Mouse (Mus musculus) gastrocnemius, adult 2 months (tissue): ENCODE data around the gene Fbxo39. TPM values are rescaled to one million over a fixed set of nuclear protein-coding genes. Genes with fewer than 3 reads are reported as not detected.

ENCODE experiments used
- DNase-seq: peaks from one replicate; pipeline ENCODE4 v3.0.0; 2022
- H3K27ac ChIP-seq: fragments of 200-600 bp; 2 replicates; pipeline ENCODE4 v1.8.1; 2022; ENCODE audit warnings: mild to moderate bottlenecking
- H3K4me3 ChIP-seq: fragments of 200-600 bp; 2 replicates; pipeline ENCODE4 v1.8.1; 2022; ENCODE audit warnings: mild to moderate bottlenecking, moderate library complexity
- CTCF ChIP-seq: fragments of 200-600 bp; IDR thresholded peaks from 2 replicates; pipeline ENCODE4 v1.8.1; 2022; ENCODE audit warnings: antibody characterized with exemption, mild to moderate bottlenecking, moderate library complexity
- intact Hi-C: fragments of 180-260 bp; cut with DNase I; formaldehyde crosslinking; loops from one replicate; pipeline ENCODE4 v1.15.1; 2025
- long read RNA-seq, 2 experiments: library from polyadenylated mRNA; stranded (forward); transcript quantifications; one replicate each; pipeline ENCODE4 v2.0.0; 2021
- total RNA-seq, 2 experiments: library from RNA; stranded (reverse); gene quantifications; 2 replicates each; pipeline ENCODE4 v1.2.3; 2021

Fbxo39 gene
- total RNA-seq = not detected
- long read RNA-seq, experiment 1 = 0 reads
- long read RNA-seq, experiment 2, partial matches to known transcripts = 0 of 1 reads
- long read RNA-seq, experiment 2, other reads (novel, unspliced or antisense) = 1 of 1 reads

DNA sequence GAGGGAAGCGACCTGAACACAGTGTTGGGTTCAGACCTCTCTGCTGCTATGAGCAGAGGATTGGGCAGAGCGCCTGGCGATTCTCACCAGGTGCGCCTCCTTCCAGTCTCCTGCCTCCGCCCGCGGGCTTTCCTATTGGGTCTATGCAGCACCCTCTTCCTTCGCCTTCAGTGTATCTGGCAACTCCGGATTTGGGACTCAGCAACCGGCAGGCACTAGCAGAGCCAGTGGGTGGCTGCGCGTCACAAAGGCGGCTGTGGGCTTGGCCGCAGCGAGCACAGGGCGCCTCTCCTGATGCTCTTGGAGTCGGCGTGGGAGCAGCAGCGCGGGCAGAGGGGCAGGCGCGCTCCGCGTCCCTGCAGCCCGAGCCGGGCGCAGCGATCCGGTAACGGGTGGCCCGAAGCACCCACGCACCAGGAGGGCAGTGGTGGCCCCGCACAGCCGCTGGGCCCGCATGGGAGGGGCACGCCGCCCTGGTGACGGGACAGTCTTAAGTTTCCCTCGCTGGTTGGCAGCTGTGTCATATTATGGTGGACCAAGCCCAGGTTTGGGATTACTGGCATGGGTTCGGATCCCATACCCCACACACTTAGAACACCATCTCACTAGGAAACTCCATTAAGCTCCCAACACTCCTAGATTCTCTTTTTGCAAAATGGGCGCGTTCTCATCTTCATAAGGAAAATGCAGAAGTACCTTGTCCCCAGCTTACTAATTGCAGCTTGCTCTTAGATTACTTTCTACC lies at the start of gene Fbxo39:
Gene Fbxo39 (plus strand): TSS at position 294 of the 745 bp plus-strand sequence.
- no peak for TF ChIP-seq CTCF
- Histone ChIP-seq H3K27ac (no peak within 1 kb of the TSS), H3K4me3 (peak within 1 kb of the TSS; percentile 51)
- intact Hi-C loops = no loop called here
- no peak for DNase-seq

DNA sequence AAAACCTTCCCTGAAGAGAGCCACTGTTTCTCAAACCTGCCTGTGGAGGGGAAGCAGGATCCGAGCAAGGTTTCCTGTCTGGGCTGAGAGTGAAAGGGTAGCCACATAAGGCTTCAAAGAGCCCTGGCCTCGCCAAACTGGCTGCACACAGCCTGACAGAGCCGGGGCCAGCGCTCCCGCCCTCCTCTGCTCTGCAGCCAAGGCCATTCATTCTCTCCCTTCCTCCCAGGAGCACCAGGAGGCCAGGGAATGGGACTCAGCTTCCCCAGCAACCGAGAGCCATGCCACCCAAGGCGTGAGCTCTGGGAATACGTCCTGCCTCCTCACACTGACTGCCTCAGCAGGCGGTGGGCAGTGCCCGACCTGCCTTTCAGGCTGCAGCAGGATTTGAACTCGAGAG lies 48.8 kb upstream of the Fbxo39 start:
- no peak overlapping the region for H3K27ac ChIP-seq
- no peak for TF ChIP-seq CTCF
- intact Hi-C loops = no loop called here
- DNase-seq = peak; percentile 31
- H3K4me3 ChIP-seq = peak overlapping the region; percentile 29

DNA sequence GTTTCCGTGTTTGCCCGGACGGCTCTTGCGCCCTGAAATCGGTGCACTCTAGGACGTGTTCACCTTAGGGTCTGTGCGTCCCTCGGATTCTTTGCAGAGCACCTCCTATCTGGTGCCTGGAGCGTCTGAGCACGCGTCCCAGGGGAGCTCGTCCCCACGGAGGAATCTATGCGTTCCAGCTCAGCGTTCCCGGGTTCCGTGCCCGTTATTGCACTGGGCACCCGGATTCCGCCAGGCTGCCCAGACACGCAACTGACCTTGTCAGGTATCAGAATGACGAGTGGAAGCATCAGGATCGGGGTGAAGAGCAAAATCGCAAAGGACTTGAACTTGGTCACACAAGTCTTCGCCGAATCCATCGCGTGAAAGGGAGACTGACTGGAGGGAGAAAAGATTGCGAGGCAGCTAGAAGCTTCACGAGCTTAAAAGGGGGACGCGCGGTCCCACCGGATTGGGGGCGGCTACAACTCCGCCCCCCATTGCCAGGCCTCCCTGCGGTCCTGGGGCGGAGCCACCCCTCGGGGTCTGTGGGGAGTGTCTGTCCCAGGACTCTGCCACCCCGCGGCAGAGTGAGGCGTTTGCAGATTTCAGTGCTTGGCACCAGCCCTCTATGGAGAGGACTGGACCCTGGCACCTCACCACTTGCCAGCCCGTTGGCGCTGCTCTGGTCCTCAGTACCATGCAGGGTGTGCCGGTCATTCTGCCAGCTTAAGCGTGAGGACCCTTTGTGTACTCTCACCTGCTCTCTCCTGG lies 47.9 kb upstream of the Fbxo39 start:
- peak; percentile 56 for TF ChIP-seq CTCF
- intact Hi-C loops = loop anchor here (2.0 kb wide), 1 partner anchor 42 kb away; no protein-coding TSS in a partner anchor
- H3K4me3 ChIP-seq = peak overlapping the region; percentile 73
- H3K27ac ChIP-seq = no peak overlapping the region
- DNase-seq = peak; percentile 68

DNA sequence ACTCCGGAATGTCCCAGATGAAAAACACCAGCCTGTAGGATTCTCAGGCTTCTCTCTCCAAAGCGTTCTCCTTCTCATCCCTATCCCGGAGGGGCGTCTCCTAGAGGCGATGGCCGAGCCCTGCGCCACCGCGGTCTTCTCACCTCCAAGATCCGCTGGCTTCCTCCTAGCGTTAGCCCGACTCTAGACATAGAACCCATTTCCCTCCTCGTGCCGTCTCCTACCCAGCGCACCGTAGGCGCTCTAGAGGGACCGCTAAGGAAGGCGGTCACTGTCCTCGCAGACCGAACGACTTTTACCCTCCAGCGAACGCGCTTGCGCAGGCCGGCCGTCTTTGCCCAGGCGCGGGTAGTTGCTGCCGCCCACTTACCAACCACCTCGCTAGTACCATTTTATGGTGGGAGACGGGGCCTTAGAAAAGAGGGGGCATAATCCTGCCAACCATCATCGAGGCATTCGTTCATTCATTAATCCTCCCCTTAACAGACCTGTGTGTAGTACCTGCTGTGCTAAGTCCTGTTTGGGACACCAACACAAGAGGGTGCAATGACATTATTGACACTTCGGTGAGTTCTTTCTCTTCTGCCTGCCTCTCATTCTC lies 47.2 kb upstream of the Fbxo39 start, which contains the start of gene Slc13a5:
Gene Slc13a5 (minus strand): TSS at position 263 of the 601 bp plus-strand sequence.
- TF ChIP-seq CTCF = no peak
- Histone ChIP-seq H3K27ac (no peak within 1 kb of the TSS), H3K4me3 (peak within 1 kb of the TSS; percentile 73)
- intact Hi-C loops = loop anchor here (2.0 kb wide), 1 partner anchor 42 kb away; no protein-coding TSS in a partner anchor
- DNase-seq = peak; percentile 21

DNA sequence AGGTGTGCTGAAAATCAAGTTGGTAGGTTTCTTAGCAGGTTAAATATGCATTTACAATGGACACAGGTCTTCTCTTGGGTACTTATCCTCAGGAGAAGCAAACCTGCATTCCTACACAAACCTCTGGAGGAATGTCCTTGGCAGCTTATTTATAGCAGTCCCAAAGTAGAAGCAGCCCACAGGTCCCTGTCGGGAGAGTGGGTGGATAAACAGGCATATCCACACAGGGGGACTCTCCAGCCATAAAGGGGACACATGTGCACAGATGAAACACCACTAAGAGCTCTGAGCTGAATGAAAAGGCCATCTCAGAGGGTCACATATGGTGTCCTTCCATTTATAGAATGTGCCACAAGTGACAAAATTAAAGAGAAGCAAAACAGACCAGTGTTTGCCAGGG lies 42.5 kb upstream of the Fbxo39 start:
- DNase-seq = no peak
- H3K27ac ChIP-seq = no peak overlapping the region
- intact Hi-C loops = no loop called here
- TF ChIP-seq CTCF = no peak
- no peak overlapping the region for H3K4me3 ChIP-seq

DNA sequence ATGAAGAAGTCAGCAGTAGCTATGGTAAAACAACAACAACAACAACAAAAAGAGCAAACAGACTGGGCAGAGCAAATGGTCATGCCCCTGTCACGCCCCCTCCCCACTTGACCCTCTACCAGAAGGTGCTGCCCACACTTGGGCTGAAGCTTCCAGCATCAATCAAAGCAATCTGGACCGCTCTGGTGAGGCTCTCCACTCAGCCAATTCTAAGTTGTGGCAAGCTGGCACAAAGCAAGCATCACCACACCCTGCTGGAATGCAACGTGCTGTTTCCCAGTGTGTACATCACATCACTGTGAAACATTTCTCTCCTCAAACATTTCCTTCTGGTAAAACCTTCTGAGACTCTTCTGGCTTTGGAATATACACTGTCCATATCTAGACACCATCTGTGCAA lies 40.9 kb upstream of the Fbxo39 start:
- DNase-seq = no peak
- intact Hi-C loops = no loop called here
- Histone ChIP-seq H3K4me3 (no peak overlapping the region), H3K27ac (no peak overlapping the region)
- no peak for TF ChIP-seq CTCF

DNA sequence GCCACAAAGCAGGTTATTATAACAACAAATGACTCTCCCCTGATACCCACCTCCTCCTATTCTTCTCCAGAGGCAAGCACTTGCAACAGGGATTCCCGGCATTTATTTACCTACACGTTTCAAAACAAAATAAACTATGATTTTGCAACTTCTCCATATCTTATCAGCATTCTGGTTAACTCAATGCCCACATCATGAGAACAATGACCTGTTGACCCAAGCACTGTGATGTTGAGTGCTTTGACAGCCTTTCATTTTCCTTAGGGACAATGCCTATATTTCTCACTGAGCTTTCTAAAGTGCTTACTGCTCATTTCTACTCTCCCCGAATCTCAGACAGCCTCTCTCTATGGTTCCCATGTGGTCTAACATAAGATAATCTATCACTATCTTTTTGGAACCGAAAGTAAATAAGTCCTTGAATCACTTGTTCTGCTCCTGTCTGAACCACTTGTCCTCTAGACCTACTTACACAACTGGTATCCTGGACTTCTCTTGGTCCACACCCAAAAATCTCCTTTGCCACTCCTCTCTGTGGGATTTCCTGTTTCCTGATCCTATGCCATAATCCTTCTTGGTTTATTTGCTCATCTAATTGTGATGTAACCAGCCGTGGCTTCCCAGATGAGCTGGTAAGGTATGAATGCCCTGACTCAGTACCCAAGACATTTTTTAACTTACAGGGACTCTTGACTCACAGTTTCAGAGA lies 32.9 kb upstream of the Fbxo39 start:
- DNase-seq = no peak
- intact Hi-C loops = no loop called here
- Histone ChIP-seq H3K27ac (no peak overlapping the region), H3K4me3 (no peak overlapping the region)
- no peak for TF ChIP-seq CTCF

DNA sequence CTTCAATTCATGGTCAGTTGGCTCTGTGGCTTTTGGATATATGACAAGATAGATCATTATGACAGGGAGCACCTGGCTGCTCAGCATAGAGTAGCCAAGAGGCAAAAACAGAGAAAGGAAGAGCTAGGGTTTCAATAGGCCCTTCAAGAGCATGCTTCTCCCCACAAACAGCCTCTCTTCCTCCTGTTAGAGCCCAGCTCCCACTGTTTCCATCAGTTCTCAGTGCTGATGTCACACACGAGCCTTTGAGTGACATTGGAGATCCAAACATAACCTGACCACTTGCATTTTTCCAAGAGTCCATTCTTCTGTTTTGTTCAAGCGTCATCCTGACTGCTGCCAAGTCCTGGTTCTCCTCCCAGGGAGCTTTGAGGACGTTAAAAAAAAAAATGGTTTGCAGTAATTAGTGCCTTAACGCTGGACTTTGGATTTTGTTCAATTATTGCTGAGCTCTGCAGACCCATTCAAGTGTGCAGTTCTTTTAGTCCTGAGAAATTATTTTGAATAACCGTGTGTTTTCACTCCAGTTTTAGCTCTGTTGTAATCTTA lies 32.3 kb upstream of the Fbxo39 start:
- no peak for DNase-seq
- no peak for TF ChIP-seq CTCF
- H3K4me3 ChIP-seq = no peak overlapping the region
- intact Hi-C loops = no loop called here
- no peak overlapping the region for H3K27ac ChIP-seq

DNA sequence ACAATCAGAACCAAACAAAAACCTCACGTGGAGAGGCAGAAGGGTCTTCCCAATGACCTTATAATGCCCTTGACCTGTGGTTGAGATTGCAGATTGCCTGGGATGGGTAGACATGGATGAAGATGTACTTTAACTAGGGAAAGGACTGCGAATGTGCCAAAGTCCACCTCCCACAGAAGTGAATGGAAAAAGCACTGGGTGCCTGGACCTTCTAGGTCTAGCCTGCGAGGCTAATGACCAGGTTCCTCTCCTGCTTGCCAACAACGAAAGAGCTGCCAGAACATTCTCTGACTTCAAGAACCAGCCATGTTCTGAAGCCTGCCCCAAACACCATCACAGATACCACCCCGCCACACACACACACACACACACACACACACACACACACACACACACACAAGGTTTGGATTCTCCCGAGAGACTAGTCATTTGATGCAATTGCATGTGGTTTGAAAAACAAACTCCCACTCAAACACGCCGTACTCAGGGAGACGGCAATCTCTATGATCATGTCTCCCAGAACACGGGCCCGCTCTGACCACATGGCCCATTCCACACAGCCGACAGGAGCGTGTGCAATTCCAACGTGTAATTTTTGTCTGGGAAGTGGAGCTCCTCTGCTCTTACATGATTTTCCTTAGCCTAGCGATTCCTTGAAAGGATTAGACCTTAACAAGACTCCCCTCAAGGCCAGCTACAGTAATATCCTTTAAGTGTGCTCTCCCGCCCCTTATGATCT lies 30.6 kb upstream of the Fbxo39 start:
- Histone ChIP-seq H3K27ac (no peak overlapping the region), H3K4me3 (no peak overlapping the region)
- no peak for TF ChIP-seq CTCF
- DNase-seq = no peak
- intact Hi-C loops = no loop called here

DNA sequence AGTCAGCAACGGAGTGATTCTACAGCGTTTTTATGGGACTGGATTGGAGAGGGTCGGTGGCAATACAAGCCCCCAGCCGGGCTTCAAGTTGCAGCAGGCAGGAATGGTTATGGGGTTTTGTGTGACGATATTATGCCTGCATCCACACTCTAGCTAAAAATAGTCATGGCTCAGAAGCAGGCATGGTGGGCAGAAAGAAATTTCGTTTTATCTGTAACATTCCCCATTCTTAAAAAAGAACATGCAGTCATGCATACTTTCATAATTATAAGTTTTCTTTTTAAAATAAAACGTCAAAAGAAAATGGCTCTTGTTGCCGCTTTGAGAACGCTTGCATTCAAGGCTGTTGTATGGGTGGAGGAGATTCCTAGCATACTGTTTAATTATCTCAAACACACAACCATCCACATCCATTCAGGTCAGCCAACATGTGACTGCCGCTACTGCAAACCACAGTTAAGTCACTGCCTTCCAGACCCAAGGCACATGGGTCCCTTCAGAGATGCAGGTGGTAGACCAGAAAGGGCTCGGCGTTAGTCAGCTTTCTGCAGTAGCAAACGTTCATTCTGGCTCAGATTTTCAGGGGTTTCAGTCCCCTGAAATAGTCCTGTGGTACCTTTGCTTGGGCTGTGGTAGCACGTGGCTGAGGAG lies 29.6 kb upstream of the Fbxo39 start:
- Histone ChIP-seq H3K4me3 (no peak overlapping the region), H3K27ac (no peak overlapping the region)
- intact Hi-C loops = no loop called here
- no peak for TF ChIP-seq CTCF
- DNase-seq = no peak

DNA sequence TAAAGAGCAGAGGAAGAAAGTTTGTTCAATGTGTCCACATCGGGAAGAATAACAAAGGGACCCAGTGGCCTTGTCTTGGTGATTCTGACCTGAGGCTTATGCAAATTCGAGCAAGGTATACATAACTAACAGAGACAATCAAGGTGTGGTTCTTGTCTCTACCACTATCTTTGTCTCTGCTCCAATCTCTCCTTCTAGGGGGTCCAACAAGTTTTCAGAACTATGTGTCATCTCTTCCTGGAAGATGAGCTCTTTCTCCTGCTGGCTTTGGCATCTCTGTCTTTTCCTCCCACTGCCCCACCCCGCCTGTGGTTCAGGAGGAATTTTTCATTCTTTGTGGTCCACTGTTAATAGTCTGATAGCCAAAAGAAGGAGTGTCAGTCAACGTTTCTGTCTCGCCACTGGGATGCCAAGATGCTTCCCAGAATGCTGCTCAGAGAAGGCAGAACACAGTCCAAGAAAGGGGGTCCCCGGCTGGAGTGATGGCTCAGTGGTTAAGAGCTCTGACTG lies 28.2 kb upstream of the Fbxo39 start:
- Histone ChIP-seq H3K4me3 (no peak overlapping the region), H3K27ac (no peak overlapping the region)
- no peak for DNase-seq
- intact Hi-C loops = no loop called here
- no peak for TF ChIP-seq CTCF
